Mouse (Mus musculus): ENCODE measurements around the gene Ceacam9.
"Not testable (repeated sequence)": the region's sequence is repeated elsewhere in the genome, so short reads cannot be mapped to it uniquely, and the experiment has no call there.

The Ceacam9 gene

DNA sequence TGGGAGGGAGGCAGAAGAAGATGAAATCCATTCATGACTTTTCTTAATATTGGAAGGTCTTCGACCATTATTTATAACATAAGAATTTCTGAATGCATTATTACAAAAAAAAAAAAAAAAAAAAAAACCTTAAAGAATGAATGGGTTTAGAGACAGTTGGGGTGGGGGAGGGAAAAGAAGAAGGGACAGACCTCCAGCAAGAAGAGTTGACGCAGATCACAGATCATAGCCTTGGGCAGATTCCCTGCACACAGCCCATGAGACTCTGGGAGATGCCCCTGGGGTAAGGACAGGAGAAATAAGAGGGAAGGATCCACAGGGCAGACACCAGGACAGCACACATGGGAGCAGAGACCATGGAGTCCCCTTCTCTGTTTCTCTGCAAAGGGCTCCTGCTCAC lies at the start of gene Ceacam9:
TSS of gene Ceacam9 (plus strand) at position 301 of the 400 bp plus-strand sequence.
- no peak for DNase-seq (ENCODE audit: low read depth)

DNA sequence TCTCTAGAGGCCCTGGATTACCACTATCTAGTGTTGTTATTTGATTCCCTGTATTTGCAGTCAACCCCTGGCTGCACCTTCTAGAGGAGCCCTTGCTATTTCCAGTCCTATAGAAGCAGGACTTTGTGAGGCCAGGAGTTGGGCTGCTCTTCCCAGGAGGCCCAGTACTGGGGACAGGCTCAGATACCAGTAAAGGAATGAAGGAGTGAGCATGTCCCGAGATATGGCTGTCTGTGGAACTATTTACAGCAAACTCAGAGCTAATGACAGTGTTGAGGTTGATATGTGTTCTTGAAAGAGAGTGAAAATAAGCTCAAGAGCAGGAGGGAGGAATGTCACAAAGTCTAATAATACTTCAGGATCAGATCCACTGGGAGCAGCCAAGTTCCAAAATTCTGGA lies 47.9 kb upstream of the Ceacam9 start:
- no peak for DNase-seq (ENCODE audit: low read depth)

DNA sequence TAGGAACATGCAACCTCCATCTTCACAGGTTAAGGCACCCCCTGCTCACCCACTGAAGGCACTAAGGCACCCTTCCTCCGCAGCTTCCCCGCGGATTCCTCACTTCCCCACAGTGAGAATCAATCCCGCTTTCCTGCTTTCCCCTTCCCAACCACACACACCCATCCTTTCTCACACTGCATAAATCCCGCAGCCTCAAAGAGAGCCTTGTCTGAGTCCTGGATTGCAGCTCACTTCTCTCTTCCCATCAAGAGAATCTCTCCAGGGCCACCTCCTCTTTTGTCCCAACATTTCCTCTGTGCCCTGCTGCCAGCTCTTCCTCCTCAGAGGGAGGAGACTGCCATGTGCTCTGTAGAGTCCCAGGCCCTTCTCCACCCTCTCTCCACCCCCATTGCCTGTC lies 47.0 kb upstream of the Ceacam9 start:
- DNase-seq (ENCODE audit: low read depth): not testable (repeated sequence)

DNA sequence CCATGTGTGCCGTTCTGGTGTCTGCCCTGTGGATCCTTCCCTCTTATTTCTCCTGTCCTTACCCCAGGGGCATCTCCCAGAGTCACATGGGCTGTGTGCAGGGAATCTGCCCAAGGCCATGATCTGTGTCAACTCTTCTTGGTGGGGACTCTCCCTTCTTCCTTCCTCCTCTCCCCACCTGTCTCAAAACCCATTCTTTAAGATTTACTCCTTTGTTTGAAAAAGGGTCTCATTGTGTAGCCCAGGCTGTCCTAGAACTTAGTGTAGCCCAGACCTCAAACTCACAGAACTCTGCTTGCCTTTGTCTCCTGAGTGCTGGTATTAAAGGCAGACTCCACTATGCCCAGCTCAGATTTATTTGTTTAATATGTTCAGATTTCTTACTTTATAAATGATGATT lies 46.1 kb upstream of the Ceacam9 start, which contains the start of gene Ceacam15:
TSS of gene Ceacam15 (minus strand) at position 101 of the 400 bp plus-strand sequence.
- no peak for DNase-seq (ENCODE audit: low read depth)

DNA sequence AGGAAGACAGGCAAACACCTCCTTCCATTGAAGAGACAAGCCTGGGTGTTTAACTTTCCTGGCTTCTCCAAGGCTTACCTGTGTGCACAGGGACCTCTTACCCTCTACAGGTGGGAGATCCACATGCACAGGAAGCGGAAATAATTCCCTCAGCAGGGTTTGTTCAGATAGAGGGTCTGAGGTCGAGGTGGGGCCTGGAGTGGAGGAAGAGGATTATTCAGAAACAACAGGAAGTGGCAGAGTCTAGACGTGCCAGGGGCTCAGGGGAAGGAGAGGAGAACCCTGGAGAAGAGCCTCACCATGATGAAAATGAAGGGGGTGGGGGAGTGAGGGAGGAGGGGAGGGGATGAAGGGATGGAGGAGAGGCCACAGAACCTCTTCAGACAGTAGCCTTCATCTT lies 41.5 kb upstream of the Ceacam9 start:
- not testable (repeated sequence) for DNase-seq (ENCODE audit: low read depth)

DNA sequence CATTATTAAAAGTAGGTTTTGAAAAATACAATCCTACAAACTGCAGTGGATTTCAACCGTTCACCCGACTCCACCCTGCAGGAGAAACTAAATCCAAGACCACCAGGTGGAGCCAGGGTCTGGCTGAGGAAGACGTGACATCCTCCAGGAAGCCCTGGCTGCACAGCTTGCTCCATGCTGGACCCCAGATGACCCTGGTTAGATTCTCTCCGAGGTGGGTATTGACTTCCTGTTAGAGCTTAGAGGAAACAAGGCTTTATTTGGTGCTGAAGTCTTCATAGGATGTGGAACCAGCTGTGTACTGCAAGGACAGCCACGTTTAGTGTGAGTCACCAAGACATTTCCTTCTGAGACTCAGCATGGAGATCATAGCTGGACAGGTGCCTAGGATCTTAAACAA lies 32.5 kb upstream of the Ceacam9 start:
- no peak for DNase-seq (ENCODE audit: low read depth)

DNA sequence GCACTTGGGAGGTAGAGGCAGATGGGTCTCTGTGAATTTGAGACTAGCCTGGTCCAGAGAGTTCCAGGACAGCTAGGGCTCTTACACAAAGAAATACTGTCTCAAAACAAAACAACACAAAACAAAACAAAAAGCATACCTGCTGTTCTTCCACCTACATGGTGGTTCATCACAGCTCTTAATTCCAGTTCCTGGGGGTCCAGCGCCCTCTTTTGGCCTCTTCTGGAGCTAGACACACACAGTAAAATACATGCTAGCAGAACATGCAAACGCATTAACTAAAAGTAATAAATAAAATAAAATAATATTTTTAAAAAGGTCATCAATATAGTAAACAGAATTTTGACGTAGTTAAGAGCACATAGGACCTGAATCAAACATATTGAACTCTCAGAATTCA lies 26.7 kb upstream of the Ceacam9 start:
- no peak for DNase-seq (ENCODE audit: low read depth)

DNA sequence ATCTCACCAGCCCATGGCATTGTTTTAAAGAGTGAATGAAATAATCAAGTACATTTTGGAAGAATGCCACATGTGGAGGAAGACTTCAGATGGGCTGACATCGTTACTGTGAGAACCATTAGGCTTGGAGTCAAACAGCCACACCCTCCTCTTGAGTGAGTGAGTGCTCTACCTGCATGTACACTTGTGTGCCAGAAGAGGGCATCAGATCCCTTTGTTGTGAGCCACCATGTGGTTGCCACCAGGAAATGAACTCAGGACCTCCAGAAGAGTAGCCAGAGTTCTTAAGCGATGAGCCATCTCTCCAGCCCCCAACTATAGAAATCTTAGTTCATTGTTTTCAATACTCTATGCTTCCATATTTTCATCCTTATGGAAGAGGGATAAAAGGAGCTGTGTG lies 22.7 kb upstream of the Ceacam9 start:
- peak; percentile 10 for DNase-seq (ENCODE audit: low read depth)

DNA sequence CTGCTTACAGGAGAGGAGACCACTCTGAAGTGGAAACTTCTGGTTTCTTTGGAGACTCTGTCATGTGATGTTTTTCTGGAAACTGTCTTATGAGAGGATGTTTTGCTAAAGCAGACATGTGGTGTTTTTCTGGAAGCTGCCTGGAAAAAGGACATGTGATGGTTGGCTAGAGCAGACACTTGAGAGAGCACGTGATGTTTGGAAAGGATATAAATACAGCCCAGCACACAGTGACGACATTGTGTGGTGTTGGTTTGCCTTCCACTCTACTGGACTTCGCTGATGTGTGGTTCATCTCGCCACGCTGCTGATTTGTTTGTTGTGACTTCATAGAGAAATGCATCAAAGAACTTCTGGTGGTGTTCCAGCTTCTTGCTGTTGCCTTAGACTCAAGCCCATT lies 21.1 kb upstream of the Ceacam9 start:
- DNase-seq (ENCODE audit: low read depth): no peak

DNA sequence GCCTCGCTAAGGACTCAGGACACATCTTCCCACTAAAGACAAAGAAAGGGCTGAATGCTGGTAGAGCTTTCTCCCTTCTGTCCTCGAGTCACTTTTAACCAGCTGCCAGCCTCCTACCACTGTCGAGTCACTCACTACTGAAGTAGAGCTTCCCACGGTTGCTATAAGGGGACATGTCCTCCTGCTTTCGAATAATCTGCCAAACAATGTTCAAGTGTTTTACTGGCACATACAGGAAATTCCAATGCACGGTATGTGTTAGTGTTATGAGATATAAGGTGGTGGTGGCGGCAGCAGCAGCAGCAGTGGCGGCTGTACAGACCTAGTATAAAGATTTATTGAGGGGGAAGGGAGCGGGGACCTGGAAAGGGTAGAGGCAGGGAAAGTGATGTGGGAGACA lies 15.3 kb upstream of the Ceacam9 start:
- DNase-seq (ENCODE audit: low read depth): no peak

DNA sequence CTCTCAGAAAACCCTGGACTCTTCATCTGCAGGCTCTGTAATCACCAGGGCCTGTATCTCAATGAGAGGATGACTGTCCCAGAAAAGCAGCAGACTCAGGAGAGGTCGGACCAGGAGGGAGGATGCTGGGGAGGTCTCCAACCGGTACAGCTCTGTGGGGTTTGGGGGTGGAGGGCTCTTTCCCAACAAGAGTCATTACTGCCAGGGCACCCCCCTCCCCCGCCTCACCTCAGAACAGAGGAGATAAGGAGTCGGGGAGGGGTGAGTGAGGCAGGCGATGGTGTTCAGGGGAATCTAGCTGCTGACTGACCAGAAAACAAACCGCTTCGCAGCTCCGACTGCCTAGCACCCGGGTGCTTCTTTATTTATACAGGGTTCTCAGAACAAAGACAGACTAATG lies 13.5 kb upstream of the Ceacam9 start:
- DNase-seq (ENCODE audit: low read depth): no peak

DNA sequence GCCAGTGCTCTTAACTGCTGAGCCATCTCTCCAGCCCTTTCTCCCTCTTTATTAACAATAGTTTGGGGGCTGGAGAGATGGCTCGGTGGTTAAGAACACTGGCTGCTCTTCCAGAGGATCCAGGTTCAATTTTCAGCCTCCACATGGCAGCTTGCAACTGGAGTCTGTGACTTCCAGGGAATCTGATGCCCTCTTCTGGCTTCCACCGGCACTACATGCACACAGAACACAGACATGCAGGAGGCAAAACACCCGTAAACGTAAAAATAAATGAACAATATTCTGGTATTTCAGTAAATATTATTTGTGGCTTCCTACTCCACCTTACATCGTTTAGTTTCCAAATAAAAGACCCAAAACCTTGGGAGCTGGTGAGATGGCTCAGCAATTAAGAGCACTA lies 11.1 kb upstream of the Ceacam9 start:
- DNase-seq (ENCODE audit: low read depth): no peak

DNA sequence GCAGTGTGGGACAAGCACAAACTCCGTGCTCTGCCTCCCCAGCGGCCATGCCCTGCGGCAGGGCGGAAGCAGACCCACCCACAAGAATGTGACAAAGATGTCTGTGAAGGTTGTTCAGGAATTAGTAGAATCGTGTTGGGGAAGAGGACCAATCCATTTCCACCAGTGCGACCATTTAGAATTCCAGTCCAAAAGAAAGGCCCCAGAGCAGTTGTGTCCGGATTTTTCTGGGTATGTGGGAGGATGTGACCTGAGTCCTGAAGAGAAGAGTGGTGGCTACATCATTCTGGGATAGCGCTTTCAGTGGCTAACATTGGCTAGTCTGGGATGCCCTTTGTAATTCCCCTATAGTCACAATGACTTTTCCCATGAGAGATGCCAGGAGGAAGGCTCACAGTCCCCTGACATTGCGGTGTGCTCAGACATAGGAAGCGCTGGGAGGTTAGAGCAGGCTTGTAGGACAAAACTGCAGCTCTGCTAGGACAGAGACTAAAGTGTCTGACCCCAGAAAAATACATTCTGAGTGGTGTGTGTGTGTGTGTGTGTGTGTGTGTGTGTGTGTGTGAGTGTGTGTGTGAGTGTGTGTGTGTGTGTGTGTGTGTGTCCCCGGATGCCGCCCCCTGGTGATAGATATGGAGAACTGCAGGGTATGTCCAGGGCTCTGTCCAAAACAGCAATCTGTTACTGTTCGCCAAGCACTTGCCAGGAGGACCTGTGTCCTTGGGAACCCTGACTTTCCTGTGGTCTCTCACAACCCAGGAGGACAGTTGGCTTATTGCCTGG lies 8.9 kb upstream of the Ceacam9 start:
- DNase-seq (ENCODE audit: low read depth): no peak

DNA sequence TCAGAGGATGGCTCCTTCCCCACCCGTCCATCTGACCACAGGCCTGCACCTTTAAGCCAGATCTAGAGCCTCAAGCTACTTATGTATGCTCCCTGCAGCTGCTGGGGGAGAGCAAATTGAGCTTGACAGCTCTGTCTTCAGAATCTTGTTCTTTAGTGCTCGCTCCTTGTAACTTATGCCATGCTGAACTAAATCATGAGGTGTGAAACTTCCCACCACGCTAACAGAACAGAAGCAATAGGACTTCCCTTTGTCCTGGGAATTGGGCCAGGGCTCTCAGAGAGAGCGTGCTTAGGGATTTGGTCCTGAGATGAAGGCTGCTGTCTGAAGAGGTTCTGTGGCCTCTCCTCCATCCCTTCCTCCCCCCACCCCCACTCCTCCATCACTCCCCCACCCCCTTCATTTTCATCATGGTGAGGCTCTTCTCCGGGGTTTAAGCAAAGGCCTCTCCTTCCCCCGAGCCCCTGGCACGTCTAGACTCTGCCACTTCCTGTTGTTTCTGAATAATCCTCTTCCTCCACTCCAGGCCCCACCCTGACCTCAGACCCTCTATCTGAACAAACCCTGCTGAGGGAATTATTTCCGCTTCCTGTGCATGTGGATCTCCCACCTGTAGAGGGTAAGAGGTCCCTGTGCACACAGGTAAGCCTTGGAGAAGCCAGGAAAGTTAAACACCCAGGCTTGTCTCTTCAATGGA lies 5.1 kb upstream of the Ceacam9 start:
- DNase-seq (ENCODE audit: low read depth): not testable (repeated sequence)

DNA sequence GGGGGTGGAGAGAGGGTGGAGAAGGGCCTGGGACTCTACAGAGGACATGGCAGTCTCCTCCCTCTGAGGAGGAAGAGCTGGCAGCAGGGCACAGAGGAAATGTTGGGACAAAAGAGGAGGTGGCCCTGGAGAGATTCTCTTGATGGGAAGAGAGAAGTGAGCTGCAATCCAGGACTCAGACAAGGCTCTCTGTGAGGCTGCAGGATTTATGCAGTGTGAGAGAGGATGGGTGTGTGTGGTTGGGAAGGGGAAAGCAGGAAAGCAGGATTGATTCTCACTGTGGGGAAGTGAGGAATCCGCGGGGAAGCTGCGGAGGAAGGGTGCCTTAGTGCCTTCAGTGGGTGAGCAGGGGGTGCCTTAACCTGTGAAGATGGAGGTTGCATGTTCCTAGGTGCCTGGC lies 761 bp downstream of the Ceacam9 start:
- not testable (repeated sequence) for DNase-seq (ENCODE audit: low read depth)

DNA sequence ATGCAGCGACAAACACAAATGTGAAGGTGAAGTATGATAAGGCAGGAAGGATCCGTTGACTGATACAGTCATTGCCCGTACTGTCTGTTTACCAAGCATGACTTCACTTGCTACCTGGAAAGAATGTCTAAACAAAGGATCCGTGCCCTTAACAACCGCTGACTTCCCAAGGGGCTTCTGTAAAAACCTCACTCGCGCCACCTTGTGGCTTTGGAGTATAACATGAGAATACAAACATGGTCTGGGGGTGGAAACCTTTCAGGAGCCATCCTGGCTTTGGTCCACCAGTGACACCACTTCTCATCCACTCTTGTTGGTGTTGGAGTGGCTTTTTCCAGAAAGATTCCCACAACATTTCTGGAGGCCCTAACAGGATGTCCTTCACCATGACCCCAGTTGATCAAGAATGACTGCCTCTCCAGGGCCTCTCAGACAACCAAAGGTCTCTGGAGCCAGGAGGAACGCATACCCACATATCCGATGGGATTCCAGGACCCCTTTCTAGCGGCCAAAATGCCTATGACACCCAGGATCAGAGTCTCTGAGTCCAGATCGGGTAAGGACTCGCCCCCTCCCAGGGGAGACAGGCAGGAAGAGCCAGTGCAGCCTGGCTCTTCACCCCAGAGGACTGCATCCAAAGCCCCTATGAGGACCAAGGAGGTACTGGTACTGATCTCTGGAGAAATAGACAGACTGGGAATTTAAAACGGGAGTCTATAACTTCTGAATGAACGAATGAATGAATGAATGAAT lies 7.0 kb downstream of the Ceacam9 start:
- DNase-seq (ENCODE audit: low read depth): peak; percentile 80

DNA sequence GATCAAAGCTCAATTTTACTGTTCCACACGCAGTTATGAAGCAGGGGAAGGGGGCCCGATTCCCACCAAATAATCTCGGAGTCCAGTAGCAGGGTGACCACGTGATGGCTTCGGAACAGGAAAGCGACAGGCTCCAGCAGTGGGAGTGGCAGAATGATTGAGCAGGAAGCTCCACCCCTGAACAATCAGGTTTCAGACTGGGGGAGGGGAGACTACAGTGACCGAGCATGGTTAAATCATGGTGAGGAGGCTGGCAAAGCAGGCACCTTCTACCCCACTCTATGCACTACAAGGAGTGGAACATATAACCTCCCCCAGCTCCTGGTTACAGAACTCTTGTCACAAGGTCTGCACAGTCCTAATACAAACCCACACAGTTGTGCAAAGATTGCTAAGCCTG lies 7.8 kb downstream of the Ceacam9 start:
- DNase-seq (ENCODE audit: low read depth): not testable (repeated sequence)

DNA sequence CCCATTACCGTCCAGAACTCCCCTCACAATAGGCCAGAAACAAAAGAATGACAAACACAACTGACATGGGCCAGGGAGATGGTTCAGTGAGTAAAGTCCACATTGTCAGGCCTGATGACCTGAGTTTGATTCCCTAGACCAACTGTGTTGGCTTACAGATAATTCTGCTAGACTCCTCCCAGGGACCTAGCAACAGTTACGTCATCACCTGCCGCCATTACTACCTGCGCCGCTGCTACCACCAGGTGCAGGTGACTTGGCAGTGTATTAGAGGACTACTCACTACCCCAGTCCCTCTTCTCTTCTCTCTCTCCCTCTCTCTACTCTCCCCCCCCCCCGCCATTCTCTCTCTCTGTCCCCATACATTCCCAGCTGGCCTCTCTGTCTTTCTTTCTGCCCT lies 9.1 kb downstream of the Ceacam9 start:
- DNase-seq (ENCODE audit: low read depth): no peak

DNA sequence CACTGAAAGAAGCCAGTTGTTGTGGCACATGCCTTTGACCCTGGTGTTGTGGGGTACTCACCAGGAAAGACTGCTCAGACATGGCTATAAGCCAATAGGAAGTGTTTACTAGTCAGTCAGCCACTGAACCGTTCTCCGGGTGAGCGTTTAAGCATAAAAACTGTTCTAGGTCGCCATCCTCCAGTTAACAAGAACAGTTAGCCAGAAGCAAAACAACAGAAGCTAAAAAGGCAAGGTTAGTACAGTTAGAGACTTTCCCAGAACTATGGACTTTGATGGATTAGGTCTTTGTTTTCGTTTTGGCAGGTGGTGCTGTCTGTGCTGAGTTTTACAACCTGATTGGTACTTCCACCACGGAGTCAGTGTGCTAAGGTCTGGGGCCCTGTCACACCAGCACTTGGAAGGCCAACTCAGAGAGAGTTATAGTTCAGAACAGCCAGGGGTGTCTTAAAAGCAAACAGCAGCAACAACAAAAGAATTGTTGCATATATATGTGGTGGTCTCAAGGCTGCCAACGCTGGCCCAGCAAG lies 10.2 kb downstream of the Ceacam9 start:
- no peak for DNase-seq (ENCODE audit: low read depth)

DNA sequence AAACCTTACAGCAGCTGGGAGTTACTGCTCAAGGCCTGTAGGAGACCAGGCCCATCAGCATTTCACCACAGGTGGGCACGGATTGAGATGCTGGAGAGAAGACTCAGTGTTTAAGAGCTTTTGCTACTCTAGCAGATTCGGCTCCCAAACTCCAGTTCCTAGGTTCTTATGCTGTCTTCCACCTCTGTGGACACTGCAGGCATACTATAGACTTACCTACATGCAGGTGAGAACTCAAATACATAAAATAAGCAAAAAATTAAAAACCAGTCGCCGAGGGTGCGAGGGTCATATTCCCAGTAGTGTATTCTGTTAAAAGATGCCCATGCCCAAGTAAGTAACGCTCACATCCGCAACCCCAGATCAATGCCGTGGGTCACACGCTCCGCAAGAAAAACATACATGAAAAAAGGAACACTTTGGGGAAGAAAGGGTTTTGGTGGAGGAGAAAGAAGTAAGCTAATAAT lies 15.9 kb downstream of the Ceacam9 start:
- no peak for DNase-seq (ENCODE audit: low read depth)

DNA sequence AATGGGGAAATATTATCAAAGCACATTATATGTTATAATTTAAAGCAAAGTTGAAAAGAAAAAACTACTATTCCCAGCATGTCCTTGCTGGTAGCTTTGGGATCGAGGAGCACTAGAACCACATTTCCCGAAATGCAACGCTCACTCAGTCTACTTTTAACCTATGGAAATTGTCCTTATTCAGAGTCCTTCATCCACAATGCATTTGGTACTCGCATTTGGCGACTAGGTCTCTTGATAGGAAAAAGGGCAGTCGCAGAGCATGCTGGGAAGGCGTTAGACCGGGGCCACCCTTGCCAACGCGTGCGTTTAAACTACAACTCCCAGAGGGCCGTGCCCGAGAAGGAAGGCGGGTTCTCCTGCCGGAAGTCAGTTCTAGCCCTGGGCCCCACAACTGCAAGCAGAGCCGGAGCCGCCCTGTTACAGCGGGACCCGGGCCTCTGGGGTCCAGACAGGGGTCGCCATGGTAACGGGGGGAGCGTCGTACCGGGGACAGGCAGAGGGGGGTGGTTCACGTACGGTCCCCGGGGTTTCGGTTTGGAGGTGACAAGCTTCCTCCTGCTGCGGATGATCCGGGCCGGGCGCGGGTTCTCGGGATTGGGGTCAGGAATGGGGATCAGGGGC lies 16.5 kb downstream of the Ceacam9 start, which contains the start of gene Ap2s1:
TSS of gene Ap2s1 (plus strand) at position 338 of the 624 bp plus-strand sequence.
- peak; percentile 99 for DNase-seq (ENCODE audit: low read depth)

DNA sequence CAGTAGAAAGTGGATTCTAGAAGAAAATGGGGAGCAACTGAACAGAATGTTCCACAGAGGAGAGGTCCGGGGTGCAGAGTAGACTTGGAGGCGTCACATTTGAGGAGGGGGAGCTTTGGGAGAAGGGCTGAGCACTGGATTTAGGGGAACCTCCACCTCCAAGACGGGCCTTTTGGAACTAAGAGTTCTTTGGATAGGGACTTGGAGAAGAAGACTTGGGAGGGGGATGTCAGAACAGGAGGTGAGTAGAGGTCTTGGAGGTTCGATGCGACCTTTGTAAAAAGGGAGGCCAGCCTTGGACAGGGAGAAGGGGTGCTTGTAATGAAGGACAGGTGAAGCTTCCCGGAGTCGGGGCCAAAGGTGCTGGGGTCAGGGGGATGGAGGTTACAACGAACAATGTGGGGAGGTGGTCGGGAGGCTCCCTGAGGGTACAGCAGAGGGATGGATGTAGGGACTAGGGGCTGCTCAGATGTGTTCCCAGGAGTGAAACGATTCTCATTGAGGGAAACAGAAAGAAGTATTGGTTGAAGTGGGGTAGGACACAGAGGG lies 17.4 kb downstream of the Ceacam9 start:
- DNase-seq (ENCODE audit: low read depth): no peak

All from c-Kit-positive CD71-positive TER-119-negative erythroid progenitor cells, embryonic 14.5 days (primary cell).